Mouse (Mus musculus): ENCODE measurements around the gene Sema3b.

GRCm38 (mm10) chr9:107626158-107626843 is 17.3 kb upstream of the Sema3b start:
- TF ChIP-seq POLR2A (IDR thresholded peaks at IDR 0.05; ENCODE audit: extremely low read depth, insufficient read depth, low read length) (no peak), CTCF (IDR thresholded peaks at IDR 0.05; ENCODE audit: low read depth, low read length) (no peak)

Measured in liver, adult 2 months (tissue).